Mouse (Mus musculus) megakaryocyte, embryonic 14.5 days (primary cell): Measurements from ENCODE around the gene Pik3c2b.

Experiments
- FLI1 ChIP-seq: IDR thresholded peaks from 2 replicates; pipeline ENCODE4 v1.6.1; 2012; ENCODE audit warnings: low read length, inconsistent platforms, mixed read lengths
- GATA1 ChIP-seq: IDR thresholded peaks from 3 replicates; pipeline ENCODE4 v1.6.1; 2012; ENCODE audit warnings: mixed read lengths, low read length, inconsistent platforms, borderline replicate concordance

DNA sequence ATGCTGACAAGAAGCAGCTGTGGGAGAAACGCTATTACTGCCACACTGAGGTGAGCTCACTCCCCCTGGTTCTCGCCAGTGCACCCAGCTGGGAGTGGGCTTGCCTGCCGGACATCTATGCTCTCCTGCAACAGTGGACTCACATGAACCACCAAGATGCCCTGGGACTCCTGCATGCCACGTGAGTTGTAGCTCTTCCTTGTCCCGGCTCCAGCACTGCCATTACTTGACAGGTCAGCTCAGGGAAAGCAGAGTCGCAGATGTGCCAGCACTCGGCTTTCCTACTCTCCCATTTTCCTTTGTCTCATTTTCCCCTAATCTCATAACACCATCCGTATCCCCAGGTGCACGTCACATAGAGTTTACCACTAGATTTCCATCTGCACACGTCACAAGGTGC is 42.7 kb downstream of the Pik3c2b start:
- TF ChIP-seq GATA1 (no peak), FLI1 (no peak)
